Mouse (Mus musculus) lung, embryonic 16.5 days (tissue): ENCODE measurements around the gene Exosc3. TPM values are rescaled to one million over a fixed set of nuclear protein-coding genes. Genes with fewer than 3 reads are reported as not detected.

Experiments
- ATAC-seq: fragments of 200-750 bp; cut with Nextera tagmentation; 2 replicates; pipeline ENCODE4 v1.8.0; 2017; ENCODE audit warnings: low read depth, mild to moderate bottlenecking, moderate library complexity
- H3K27ac ChIP-seq: fragments of 300-500 bp; sonication (generic); 2 replicates; pipeline ENCODE4 v1.5.1; 2014; ENCODE audit warnings: mild to moderate bottlenecking, control low read depth, low read length
- H3K27me3 ChIP-seq: fragments of 300-500 bp; sonication (generic); 2 replicates; pipeline ENCODE4 v1.6.1; 2014; ENCODE audit warnings: low read depth, low read length, mixed read lengths; ENCODE audit not compliant: control insufficient read depth, insufficient read depth
- H3K36me3 ChIP-seq: fragments of 300-500 bp; sonication (generic); 2 replicates; pipeline ENCODE4 v1.6.1; 2014; ENCODE audit warnings: low read length; ENCODE audit not compliant: control insufficient read depth, insufficient read depth
- H3K4me1 ChIP-seq: fragments of 300-500 bp; sonication (generic); replicated peaks from 2 replicates; pipeline ENCODE4 v1.6.1; 2014; ENCODE audit warnings: low read length, mixed read lengths; ENCODE audit not compliant: control insufficient read depth, insufficient read depth
- H3K4me2 ChIP-seq: fragments of 300-500 bp; sonication (generic); 2 replicates; pipeline ENCODE4 v1.6.1; 2014; ENCODE audit warnings: low read depth, low read length, control low read depth
- H3K4me3 ChIP-seq: fragments of 300-500 bp; sonication (generic); 2 replicates; pipeline ENCODE4 v1.5.1; 2014; ENCODE audit warnings: mild to moderate bottlenecking, low read length, control low read depth
- H3K9ac ChIP-seq: fragments of 300-500 bp; sonication (generic); 2 replicates; pipeline ENCODE4 v1.6.1; 2014; ENCODE audit warnings: low read length, control low read depth
- H3K9me3 ChIP-seq: fragments of 300-500 bp; sonication (generic); 2 replicates; pipeline ENCODE4 v1.6.1; 2016; ENCODE audit warnings: low read length; ENCODE audit not compliant: control insufficient read depth
- WGBS: fragments of 180-500 bp; shearing (Covaris S2); extraction: QIAGEN DNeasy Blood & Tissue Kit; methylation state at CpG from one replicate; pipeline ENCODE4 v1.1.7; 2014; 5-methylcytosine and 5-hydroxymethylcytosine counted together
- polyA plus RNA-seq: library from polyadenylated mRNA; unstranded; fragments of >200 nt; fragmentation: Nextera tagmentation; extraction: Ambion mirVana; gene quantifications from 2 replicates; pipeline ENCODE4 v1.2.1, GENCODE M21; 2015

Gene Exosc3
- polyA plus RNA-seq, 1 experiment from 2014 or later: 77.4 TPM

DNA sequence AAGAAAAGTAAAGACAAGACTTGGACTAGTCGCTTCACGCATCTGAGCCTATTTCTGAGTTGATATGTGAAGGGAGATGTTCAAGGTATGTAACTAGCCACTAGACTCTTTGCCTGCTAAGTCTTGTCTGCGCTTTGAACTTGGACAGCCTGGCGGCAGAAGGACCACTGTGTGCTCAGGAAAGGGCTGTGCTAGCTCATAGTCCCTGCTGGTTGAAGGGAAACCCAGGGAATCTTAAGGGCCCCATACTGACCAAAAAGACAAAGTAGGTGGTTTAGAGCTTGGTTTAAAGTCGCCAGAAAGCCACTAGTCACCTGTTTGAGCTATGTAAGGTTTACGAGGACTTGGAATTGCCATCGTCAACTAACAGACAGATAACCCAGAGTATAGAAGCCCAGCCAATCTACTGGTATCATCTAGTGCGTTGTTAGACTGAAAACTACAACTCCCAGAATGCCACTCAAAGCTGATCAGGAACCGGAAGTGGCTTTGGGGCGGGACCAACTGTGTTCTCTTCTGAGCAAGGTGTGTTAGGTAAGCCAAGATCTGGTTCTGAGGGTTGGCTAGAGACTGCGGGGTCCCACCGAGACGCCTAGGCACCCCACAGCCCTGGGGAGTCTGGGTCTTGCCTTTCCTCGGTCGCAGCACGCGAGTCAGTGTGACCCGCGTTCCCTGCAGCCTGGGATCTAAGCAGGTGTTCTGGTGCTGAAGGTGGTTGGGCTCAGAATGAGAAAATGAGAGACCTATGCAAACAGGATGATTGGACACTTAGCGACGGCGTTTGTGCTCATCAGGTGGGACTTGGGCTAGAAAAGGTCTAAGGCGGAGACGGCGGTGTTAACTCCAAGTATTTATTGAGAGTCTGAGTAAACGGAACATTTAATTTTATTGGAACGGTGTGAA is 45.6 kb downstream of the Exosc3 start, which contains the start of gene Trmt10b:
Gene Trmt10b (plus strand): TSS at position 466 of the 903 bp plus-strand sequence.
- no peaks in the 10 kb centered on the region for H3K27me3 ChIP-seq
- peak within 1 kb of the TSS; percentile 82 for H3K9ac ChIP-seq
- peaks cover 7% of the 10 kb centered on the region for H3K36me3 ChIP-seq
- H3K27ac ChIP-seq: no peak within 1 kb of the TSS
- peak; percentile 88 for ATAC-seq
- H3K4me1 ChIP-seq: peaks cover 7% of the 10 kb centered on the region
- peak within 1 kb of the TSS; percentile 70 for H3K4me2 ChIP-seq
- WGBS: 15% methylated on average over 27 of the region's 27 CpGs
- peak within 1 kb of the TSS; percentile 90 for H3K4me3 ChIP-seq
- H3K9me3 ChIP-seq: no peaks in the 10 kb centered on the region

DNA sequence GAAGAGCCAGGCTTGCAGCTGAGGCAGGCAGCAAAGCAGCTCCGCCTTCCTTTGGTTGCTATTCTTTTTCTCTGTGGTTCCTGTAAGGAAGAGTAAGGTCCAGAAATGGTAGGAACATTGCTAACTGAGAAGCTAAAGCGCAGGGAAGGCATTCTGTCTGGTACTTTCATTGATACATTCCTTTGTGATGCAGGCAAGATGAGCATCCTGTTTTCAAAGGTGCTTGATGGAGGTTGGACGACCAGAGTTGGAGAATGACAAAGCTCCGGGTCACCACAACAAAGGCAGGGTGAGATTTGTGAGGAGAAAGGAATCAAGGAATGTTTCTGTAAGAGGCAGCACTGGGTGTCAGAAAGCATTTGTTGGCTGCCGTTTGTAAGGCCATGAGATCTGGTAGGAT is 54.6 kb downstream of the Exosc3 start:
- ATAC-seq: no peak
- WGBS: 73% methylated on average over 5 of the region's 5 CpGs
- no peaks in the 10 kb centered on the region for H3K9me3 ChIP-seq
- H3K36me3 ChIP-seq: no peaks in the 10 kb centered on the region
- no peak overlapping the region for H3K9ac ChIP-seq
- H3K4me2 ChIP-seq: no peak overlapping the region
- H3K4me1 ChIP-seq: no peaks in the 10 kb centered on the region
- no peaks in the 10 kb centered on the region for H3K27me3 ChIP-seq
- H3K27ac ChIP-seq: no peak overlapping the region
- H3K4me3 ChIP-seq: no peak overlapping the region

DNA sequence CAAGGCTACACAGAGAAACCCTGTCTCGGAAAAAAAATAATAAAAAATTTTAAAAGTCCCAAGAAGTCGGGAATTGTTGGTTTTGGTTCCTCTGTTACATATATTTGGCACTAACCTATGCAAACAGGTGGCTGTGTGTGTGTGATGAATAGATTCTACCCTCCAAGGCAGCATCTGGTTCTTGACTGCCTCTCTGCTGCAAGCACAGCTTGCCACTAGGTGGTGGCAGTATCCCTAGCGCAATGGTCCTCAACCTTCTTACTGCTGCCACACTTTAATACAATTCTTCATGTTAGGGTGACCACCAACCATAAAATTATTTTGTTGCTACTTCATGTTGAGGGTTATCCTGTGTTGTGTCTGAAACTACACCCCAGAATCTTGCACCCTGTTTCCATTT is 56.2 kb downstream of the Exosc3 start:
- H3K9ac ChIP-seq: no peak overlapping the region
- H3K4me3 ChIP-seq: no peak overlapping the region
- no peaks in the 10 kb centered on the region for H3K36me3 ChIP-seq
- no peak for ATAC-seq
- no peaks in the 10 kb centered on the region for H3K27me3 ChIP-seq
- WGBS: 35% methylated on average over 3 of the region's 3 CpGs
- no peaks in the 10 kb centered on the region for H3K4me1 ChIP-seq
- no peaks in the 10 kb centered on the region for H3K9me3 ChIP-seq
- H3K4me2 ChIP-seq: no peak overlapping the region
- H3K27ac ChIP-seq: no peak overlapping the region

DNA sequence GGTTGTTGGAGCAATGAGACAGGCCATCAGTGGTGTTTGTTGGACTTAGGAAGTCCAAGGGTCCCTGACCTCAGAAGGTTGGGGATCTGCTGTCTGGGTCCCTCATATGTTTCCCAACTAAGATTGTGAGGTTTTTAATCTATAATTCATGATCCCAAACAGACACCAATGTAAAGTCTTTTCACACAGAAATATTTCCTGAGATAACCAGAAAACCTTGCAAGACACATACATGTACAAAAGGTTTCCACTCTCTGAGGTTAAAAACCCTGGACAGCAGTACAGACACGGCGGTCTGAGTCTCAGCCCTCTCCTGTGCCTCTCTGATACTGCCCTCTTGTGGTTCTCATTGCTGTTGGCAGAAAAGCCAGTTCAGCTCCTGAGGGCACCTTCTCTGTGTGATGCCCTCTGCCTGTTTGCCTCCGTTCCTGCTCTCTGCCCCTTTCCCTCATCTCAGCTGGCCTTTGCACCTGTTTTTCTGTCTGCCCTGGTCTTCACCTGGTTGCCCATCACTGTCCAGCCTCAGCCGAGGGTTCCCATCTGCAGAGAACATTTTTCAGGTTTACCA is 62.5 kb downstream of the Exosc3 start:
- Histone ChIP-seq H3K36me3 (no peaks in the 10 kb centered on the region), H3K4me1 (no peaks in the 10 kb centered on the region), H3K9ac (no peak overlapping the region), H3K27me3 (no peaks in the 10 kb centered on the region), H3K27ac (no peak overlapping the region), H3K4me3 (no peak overlapping the region), H3K4me2 (no peak overlapping the region), H3K9me3 (no peaks in the 10 kb centered on the region)
- peak; percentile 41; the same call in 1 of the 2 replicates for ATAC-seq
- WGBS: 15% methylated on average over 4 of the region's 4 CpGs

DNA sequence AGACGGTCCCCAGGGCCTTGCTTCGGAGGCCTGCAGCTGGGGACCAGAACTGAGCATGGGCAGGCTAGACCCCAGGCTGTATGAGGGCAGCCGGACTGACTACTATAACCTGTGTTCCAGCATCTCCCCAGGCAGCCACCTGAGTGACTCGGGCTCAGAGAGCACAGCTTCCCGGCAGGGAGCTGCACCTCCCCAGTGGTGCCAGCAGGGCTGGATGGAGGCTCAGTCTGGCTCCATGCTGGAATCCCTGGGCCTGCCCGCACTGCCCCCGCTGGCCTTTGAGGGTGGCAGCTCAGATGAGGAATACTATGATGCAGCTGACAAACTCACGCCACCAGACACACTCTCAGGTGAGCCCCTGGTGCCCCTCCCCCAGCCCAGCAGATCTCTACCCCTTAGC is 63.2 kb downstream of the Exosc3 start:
- WGBS: 47% methylated on average over 8 of the region's 8 CpGs

DNA sequence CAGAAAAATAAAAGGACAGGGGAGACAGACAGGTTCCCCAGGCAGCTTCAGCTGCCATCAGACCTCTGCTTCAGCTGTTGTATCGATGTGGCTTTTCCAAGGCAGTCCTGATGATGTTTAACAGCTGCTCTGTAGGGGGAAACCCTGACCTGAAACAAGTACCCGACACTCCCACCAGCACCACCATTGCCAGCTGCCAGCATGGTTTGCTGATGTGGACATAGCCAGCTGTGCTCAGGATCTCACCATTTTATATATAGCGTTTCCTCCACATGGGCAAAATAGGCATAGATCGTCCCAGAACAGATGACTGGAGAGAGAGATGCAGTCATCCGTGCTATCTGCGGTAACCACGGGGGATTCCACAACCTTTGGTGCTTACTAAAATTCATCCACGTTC is 66.8 kb downstream of the Exosc3 start:
- H3K9ac ChIP-seq: no peak overlapping the region
- no peak overlapping the region for H3K4me3 ChIP-seq
- no peak overlapping the region for H3K27ac ChIP-seq
- no peaks in the 10 kb centered on the region for H3K36me3 ChIP-seq
- WGBS: 77% methylated on average over 8 of the region's 8 CpGs
- no peaks in the 10 kb centered on the region for H3K27me3 ChIP-seq
- H3K4me1 ChIP-seq: no peaks in the 10 kb centered on the region; the same call in 1 of the 2 replicates
- ATAC-seq: no peak
- no peak overlapping the region for H3K4me2 ChIP-seq
- no peaks in the 10 kb centered on the region for H3K9me3 ChIP-seq

More for the DNA sequence above, 63.2 kb downstream of the Exosc3 start:
- Histone ChIP-seq H3K4me2 (no peak overlapping the region), H3K36me3 (no peaks in the 10 kb centered on the region), H3K4me1 (no peaks in the 10 kb centered on the region), H3K4me3 (no peak overlapping the region), H3K27me3 (no peaks in the 10 kb centered on the region), H3K9me3 (no peaks in the 10 kb centered on the region), H3K27ac (no peak overlapping the region), H3K9ac (no peak overlapping the region)
- ATAC-seq: no peak

DNA sequence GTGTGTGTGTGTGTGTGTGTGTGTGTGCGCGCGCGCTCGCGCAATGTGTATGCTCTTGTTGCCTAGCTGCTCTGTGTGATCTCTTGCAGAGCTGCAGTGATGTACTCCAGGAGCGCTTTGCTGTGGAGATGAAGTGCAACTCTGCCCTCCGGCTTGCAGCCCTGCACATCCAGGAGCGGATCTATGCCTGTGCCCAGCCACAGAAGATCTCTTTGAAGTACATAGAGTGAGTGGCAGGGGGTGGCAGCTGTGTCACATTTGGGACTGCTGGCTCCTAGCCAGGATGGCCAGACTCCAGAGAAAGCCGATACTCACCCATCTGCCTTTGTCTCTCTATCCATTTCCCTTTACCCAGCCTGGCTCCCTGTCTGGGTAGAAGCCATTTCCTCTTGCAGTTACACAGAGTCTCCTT is 71.5 kb downstream of the Exosc3 start:
- 0 out of 2 replicates have a peak, but pooled peaks have one; percentile 36 for ATAC-seq
- Histone ChIP-seq H3K27me3 (no peaks in the 10 kb centered on the region), H3K4me3 (no peak overlapping the region), H3K36me3 (no peaks in the 10 kb centered on the region), H3K27ac (no peak overlapping the region), H3K9me3 (no peaks in the 10 kb centered on the region), H3K4me1 (no peaks in the 10 kb centered on the region; the same call in 1 of the 2 replicates), H3K9ac (no peak overlapping the region), H3K4me2 (no peak overlapping the region)
- WGBS: 56% methylated on average over 10 of the region's 10 CpGs

DNA sequence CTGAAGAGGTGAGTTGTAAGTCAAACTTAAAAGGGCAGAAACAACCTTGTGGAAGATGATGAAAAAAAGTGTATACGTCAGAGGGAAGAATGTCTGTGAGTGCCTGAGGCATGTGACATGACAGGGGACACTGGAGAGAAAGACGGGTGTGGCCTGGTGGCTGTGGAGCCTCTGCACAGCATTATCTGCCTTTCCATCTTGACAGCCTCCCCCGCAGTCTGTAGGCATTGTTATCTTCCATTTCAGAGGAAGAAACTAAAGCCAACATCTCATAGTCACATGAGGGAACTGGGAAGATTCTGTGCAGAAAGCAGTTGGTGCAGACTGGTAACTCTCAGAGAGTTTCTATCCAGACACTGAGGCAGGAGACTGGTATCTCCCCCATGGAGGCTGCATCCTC is 74.6 kb downstream of the Exosc3 start:
- H3K4me3 ChIP-seq: no peak overlapping the region
- H3K4me1 ChIP-seq: no peaks in the 10 kb centered on the region; the same call in 1 of the 2 replicates
- H3K4me2 ChIP-seq: no peak overlapping the region
- no peaks in the 10 kb centered on the region for H3K27me3 ChIP-seq
- WGBS: 46% methylated on average over 3 of the region's 3 CpGs
- no peaks in the 10 kb centered on the region for H3K36me3 ChIP-seq
- no peak for ATAC-seq
- no peak overlapping the region for H3K9ac ChIP-seq
- no peaks in the 10 kb centered on the region for H3K9me3 ChIP-seq
- H3K27ac ChIP-seq: no peak overlapping the region
